Mouse (Mus musculus) hindbrain, embryonic 14.5 days (tissue): ENCODE measurements at regions not wholly inside any gene's neighbourhood (a gene's known extent, or its start where the extent isn't known, plus 50 kb on each side); places are given as distances from the start of the nearest gene placed in this dataset.

Source experiments
- ATAC-seq: fragments of 200-750 bp; cut with Nextera tagmentation; 2 replicates; pipeline ENCODE4 v1.8.0; 2017; ENCODE audit warnings: moderate number of reproducible peaks, mild to moderate bottlenecking, moderate TSS enrichment, moderate library complexity; ENCODE audit not compliant: low FRiP score
- DNase-seq: peaks from one replicate; pipeline ENCODE4 v3.0.0-alpha.2; 2015; ENCODE audit warnings: low spot score
- H3K27ac ChIP-seq: fragments of 300-500 bp; sonication (generic); 2 replicates; pipeline ENCODE4 v1.5.1; 2014; ENCODE audit warnings: mild to moderate bottlenecking, moderate library complexity
- H3K27me3 ChIP-seq: fragments of 300-500 bp; sonication (generic); 2 replicates; pipeline ENCODE4 v1.6.1; 2014; ENCODE audit warnings: mild to moderate bottlenecking, low read length, mixed read lengths; ENCODE audit not compliant: control insufficient read depth, insufficient read depth
- H3K36me3 ChIP-seq: fragments of 300-500 bp; sonication (generic); replicated peaks from 2 replicates; pipeline ENCODE4 v1.6.1; 2014; ENCODE audit not compliant: control insufficient read depth, insufficient read depth
- H3K4me1 ChIP-seq: fragments of 300-500 bp; sonication (generic); replicated peaks from 2 replicates; pipeline ENCODE4 v1.6.1; 2014; ENCODE audit warnings: antibody characterized with exemption, low read length, mixed read lengths; ENCODE audit not compliant: control insufficient read depth, insufficient read depth
- H3K4me2 ChIP-seq: fragments of 300-500 bp; sonication (generic); replicated peaks from 2 replicates; pipeline ENCODE4 v1.6.1; 2014; ENCODE audit warnings: mild to moderate bottlenecking, moderate library complexity
- H3K4me3 ChIP-seq: fragments of 300-500 bp; sonication (generic); replicated peaks from 2 replicates; pipeline ENCODE4 v1.5.1; 2014; ENCODE audit warnings: mild to moderate bottlenecking, low read length
- H3K9ac ChIP-seq: fragments of 300-500 bp; sonication (generic); 2 replicates; pipeline ENCODE4 v1.6.1; 2014
- H3K9me3 ChIP-seq: fragments of 300-500 bp; sonication (generic); 2 replicates; pipeline ENCODE4 v1.6.1; 2016; ENCODE audit warnings: low read length; ENCODE audit not compliant: control insufficient read depth
- WGBS: fragments of 180-500 bp; shearing (Covaris S2); extraction: QIAGEN DNeasy Blood & Tissue Kit; methylation state at CpG from one replicate; pipeline ENCODE4 v1.1.7; 2014; 5-methylcytosine and 5-hydroxymethylcytosine counted together

GRCm38 (mm10) chr12:109773909-109774313 lies 173.8 kb upstream of the Rtl1 start:
- WGBS = 47% methylated on average over 3 of the region's 3 CpGs
- no peak for DNase-seq

GRCm38 (mm10) chr12:109798846-109799245 lies 198.7 kb upstream of the Rtl1 start:
- Histone ChIP-seq H3K4me3 (no peak overlapping the region), H3K27ac (no peak overlapping the region), H3K9me3 (no peaks in the 10 kb centered on the region), H3K4me1 (no peaks in the 10 kb centered on the region), H3K9ac (no peak overlapping the region), H3K27me3 (no peaks in the 10 kb centered on the region), H3K4me2 (no peak overlapping the region), H3K36me3 (no peaks in the 10 kb centered on the region)
- ATAC-seq (no peak), DNase-seq (no peak)
- WGBS = 96% methylated on average over 3 of the region's 3 CpGs

More at GRCm38 (mm10) chr12:109773909-109774313, 173.8 kb upstream of the Rtl1 start:
- H3K9ac ChIP-seq = no peak overlapping the region
- no peak overlapping the region for H3K4me3 ChIP-seq
- no peaks in the 10 kb centered on the region for H3K4me1 ChIP-seq
- no peaks in the 10 kb centered on the region for H3K27me3 ChIP-seq
- H3K27ac ChIP-seq = no peak overlapping the region
- H3K4me2 ChIP-seq = no peak overlapping the region
- no peaks in the 10 kb centered on the region for H3K9me3 ChIP-seq
- H3K36me3 ChIP-seq = no peaks in the 10 kb centered on the region
- no peak for ATAC-seq

DNA sequence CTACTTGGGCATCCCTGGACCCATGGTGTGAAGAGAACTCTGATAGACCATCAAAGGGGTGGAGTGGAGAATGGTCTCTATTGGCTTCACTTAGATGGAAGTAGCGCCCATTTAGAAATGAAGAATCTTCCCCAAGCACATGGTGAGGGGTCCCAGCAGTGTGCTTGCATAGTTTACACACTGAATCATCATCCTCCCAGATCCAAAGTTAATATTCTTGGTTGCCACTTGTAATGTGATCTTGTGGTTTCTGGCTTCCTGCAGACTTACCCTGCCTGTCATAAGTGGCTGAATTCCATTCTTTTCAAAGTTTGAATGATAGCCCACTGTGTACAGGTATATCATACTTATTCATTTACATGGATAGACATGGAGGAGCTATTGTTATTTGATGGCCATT lies 199.3 kb upstream of the Rtl1 start:
- Histone ChIP-seq H3K4me3 (no peak overlapping the region), H3K9me3 (no peaks in the 10 kb centered on the region), H3K36me3 (no peaks in the 10 kb centered on the region), H3K4me1 (no peaks in the 10 kb centered on the region), H3K9ac (no peak overlapping the region), H3K27ac (no peak overlapping the region), H3K4me2 (no peak overlapping the region), H3K27me3 (no peaks in the 10 kb centered on the region)
- ATAC-seq (no peak), DNase-seq (no peak)
- 100% methylated on average over 1 of the region's 1 CpGs for WGBS

GRCm38 (mm10) chr12:109827241-109827915 lies 227.2 kb upstream of the Rtl1 start:
- H3K27ac ChIP-seq = no peak overlapping the region
- ATAC-seq (no peak), DNase-seq (peak; percentile 47)
- H3K4me1 ChIP-seq = peaks cover 5% of the 10 kb centered on the region; the same call in 1 of the 2 replicates
- no peak overlapping the region for H3K4me2 ChIP-seq
- WGBS = 70% methylated on average over 10 of the region's 10 CpGs
- H3K36me3 ChIP-seq = no peaks in the 10 kb centered on the region
- no peak overlapping the region for H3K9ac ChIP-seq
- no peak overlapping the region for H3K4me3 ChIP-seq
- no peaks in the 10 kb centered on the region for H3K27me3 ChIP-seq
- H3K9me3 ChIP-seq = no peaks in the 10 kb centered on the region

- no peak overlapping the region for H3K4me2 ChIP-seq
- H3K4me3 ChIP-seq = no peak overlapping the region
- no peaks in the 10 kb centered on the region for H3K27me3 ChIP-seq
- H3K27ac ChIP-seq = no peak overlapping the region
- H3K9ac ChIP-seq = no peak overlapping the region
- H3K9me3 ChIP-seq = no peaks in the 10 kb centered on the region
- ATAC-seq (no peak; the same call in 1 of the 2 replicates), DNase-seq (no peak)
- no peaks in the 10 kb centered on the region for H3K36me3 ChIP-seq
- 25% methylated on average over 16 of the region's 16 CpGs for WGBS
- H3K4me1 ChIP-seq = peaks cover 5% of the 10 kb centered on the region; the same call in 1 of the 2 replicates
These were observed 230.3 kb upstream of the Rtl1 start for GRCm38 (mm10) chr12:109830303-109831020.

GRCm38 (mm10) chr12:109832964-109833363 lies 232.8 kb upstream of the Rtl1 start:
- H3K36me3 ChIP-seq = no peaks in the 10 kb centered on the region
- WGBS = 84% methylated on average over 10 of the region's 10 CpGs
- H3K9ac ChIP-seq = no peak overlapping the region
- no peaks in the 10 kb centered on the region for H3K9me3 ChIP-seq
- no peak overlapping the region for H3K4me2 ChIP-seq
- no peak overlapping the region for H3K27ac ChIP-seq
- no peaks in the 10 kb centered on the region for H3K27me3 ChIP-seq
- H3K4me1 ChIP-seq = peaks cover 5% of the 10 kb centered on the region; the same call in 1 of the 2 replicates
- H3K4me3 ChIP-seq = no peak overlapping the region
- DNase-seq (no peak), ATAC-seq (no peak)

- H3K27ac ChIP-seq = no peak overlapping the region
- H3K4me2 ChIP-seq = no peak overlapping the region
- DNase-seq (no peak), ATAC-seq (no peak)
- no peaks in the 10 kb centered on the region for H3K36me3 ChIP-seq
- H3K4me1 ChIP-seq = 0 out of 2 replicates have a peak, but pooled peaks cover 9% of the 10 kb centered on the region
- H3K9ac ChIP-seq = no peak overlapping the region
- H3K4me3 ChIP-seq = no peak overlapping the region
- 85% methylated on average over 8 of the region's 8 CpGs for WGBS
- no peaks in the 10 kb centered on the region for H3K27me3 ChIP-seq
- no peaks in the 10 kb centered on the region for H3K9me3 ChIP-seq
These were observed 236.4 kb upstream of the Rtl1 start for GRCm38 (mm10) chr12:109836521-109836920.

DNA sequence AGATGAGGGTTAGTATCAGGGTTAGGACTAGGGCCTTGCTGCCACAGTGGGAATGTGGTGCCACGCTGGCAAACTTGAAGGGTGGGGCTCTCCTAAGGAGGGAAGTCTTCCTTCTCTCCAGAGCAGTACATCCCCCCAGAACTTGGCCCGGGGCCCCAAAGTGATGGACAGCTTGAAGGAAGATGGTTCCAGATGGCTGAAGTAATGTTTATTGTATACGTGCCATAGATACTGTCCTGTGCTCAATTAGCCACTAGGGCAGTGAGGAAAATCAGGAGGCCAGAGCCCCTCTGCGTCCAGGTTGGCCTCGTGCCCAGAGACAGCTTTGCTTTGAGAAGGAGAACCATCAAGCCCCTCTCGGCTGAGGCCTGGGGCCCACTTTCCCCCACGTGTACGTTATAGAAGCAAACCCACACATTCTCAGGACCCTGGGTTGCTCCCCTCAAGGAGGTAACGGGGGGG lies 239.0 kb upstream of the Rtl1 start:
- no peaks in the 10 kb centered on the region for H3K9me3 ChIP-seq
- 26% methylated on average over 9 of the region's 9 CpGs for WGBS
- H3K27ac ChIP-seq = no peak overlapping the region
- no peaks in the 10 kb centered on the region for H3K27me3 ChIP-seq
- no peak overlapping the region for H3K4me3 ChIP-seq
- peaks cover 9% of the 10 kb centered on the region; the same call in 1 of the 2 replicates for H3K4me1 ChIP-seq
- H3K36me3 ChIP-seq = no peaks in the 10 kb centered on the region
- ATAC-seq = peak; percentile 60; the same call in 1 of the 2 replicates
- no peak overlapping the region for H3K9ac ChIP-seq
- no peak overlapping the region for H3K4me2 ChIP-seq
- peak; percentile 66 for DNase-seq

DNA sequence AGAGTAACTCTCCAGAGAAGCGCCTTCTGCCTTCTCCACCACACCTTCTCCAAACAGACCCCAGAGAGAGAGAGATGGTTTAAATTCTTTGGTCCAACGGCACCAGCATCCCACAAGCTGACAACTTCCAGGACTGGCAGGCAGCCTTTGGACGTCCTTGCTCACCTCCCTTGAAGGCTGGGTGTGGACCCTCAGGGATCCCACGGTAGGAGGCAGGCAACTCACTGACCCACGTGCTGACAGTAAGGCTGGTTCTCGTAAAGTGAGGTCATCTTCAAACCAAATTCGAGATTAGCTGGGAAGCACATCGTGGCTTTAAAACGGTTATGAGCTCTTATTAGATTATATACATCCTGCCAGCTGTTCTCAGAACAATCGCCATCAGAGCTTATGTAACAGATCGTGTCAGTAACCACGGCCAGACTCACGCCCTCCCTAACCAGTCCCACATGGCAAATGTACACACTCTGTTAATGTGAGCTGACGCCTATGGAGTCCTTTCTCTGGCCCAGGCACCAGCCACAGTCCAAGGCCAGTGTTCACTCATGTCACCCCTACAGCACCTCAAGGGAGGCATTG lies 239.9 kb upstream of the Rtl1 start:
- WGBS = 67% methylated on average over 14 of the region's 14 CpGs
- H3K9ac ChIP-seq = no peak overlapping the region
- H3K27ac ChIP-seq = no peak overlapping the region

More for the DNA sequence above, 239.9 kb upstream of the Rtl1 start:
- DNase-seq (no peak), ATAC-seq (no peak)
- Histone ChIP-seq H3K9me3 (no peaks in the 10 kb centered on the region), H3K27me3 (no peaks in the 10 kb centered on the region), H3K4me1 (peaks cover 9% of the 10 kb centered on the region; the same call in 1 of the 2 replicates), H3K36me3 (no peaks in the 10 kb centered on the region), H3K4me3 (no peak overlapping the region), H3K4me2 (no peak overlapping the region)
